Mouse (Mus musculus) lung, adult 2 months (tissue): ENCODE results near the gene Gsdme.

Experiments
- CTCF ChIP-seq: fragments of 200-500 bp; IDR thresholded peaks from 2 replicates; pipeline ENCODE4 v1.5.1; 2011; ENCODE audit warnings: mild to moderate bottlenecking, low read length, control low read depth; ENCODE audit not compliant: insufficient read depth
- POLR2A ChIP-seq: fragments of 200-500 bp; IDR thresholded peaks from 2 replicates; pipeline ENCODE4 v1.6.1; 2011; ENCODE audit warnings: low read depth, mild to moderate bottlenecking, control low read depth, low read length, borderline replicate concordance; ENCODE audit errors: extremely low read depth

- TF ChIP-seq CTCF (no peak), POLR2A (no peak)
Measured at GRCm38 (mm10) chr6:50146158-50146557, 117.5 kb downstream of the Gsdme start.
